Mouse (Mus musculus) regulatory T cell (primary cell): ENCODE results near the gene Smad3.

Experiments
- in situ Hi-C: fragments of 300-600 bp; cut with MboI, MseI; formaldehyde crosslinking; loops from one replicate; pipeline ENCODE4 v1.15.1; 2025; ENCODE audit warnings: high pct_unique_total_duplicates

Gene Smad3

GRCm38 (mm10) chr9:63774854-63775483 is 17.2 kb upstream of the Smad3 start:
- in situ Hi-C loops = loop anchor here (10.0 kb wide), 1 partner anchor 860 kb away; no protein-coding TSS in a partner anchor

- in situ Hi-C loops = loop anchor here (10.0 kb wide), 1 partner anchor 862 kb away; no protein-coding TSS in a partner anchor
These were observed 14.7 kb upstream of the Smad3 start for GRCm38 (mm10) chr9:63772452-63772851.

- in situ Hi-C loops = loop anchor here (10.0 kb wide), 1 partner anchor 863 kb away; no protein-coding TSS in a partner anchor
These were observed 13.9 kb upstream of the Smad3 start for GRCm38 (mm10) chr9:63771676-63772075.

- in situ Hi-C loops = no loop called here
These were observed 3.7 kb upstream of the Smad3 start for GRCm38 (mm10) chr9:63761367-63762094.

GRCm38 (mm10) chr9:63760783-63761182 is 3.0 kb upstream of the Smad3 start:
- in situ Hi-C loops = no loop called here

- in situ Hi-C loops = loop anchor here (5.0 to 10.0 kb wide), 2 partner anchors 38 to 55 kb away; no protein-coding TSS in a partner anchor
These were observed 2.4 kb upstream of the Smad3 start for GRCm38 (mm10) chr9:63759973-63760722.

- in situ Hi-C loops = loop anchor here (5.0 to 10.0 kb wide), 2 partner anchors 37 to 54 kb away; no protein-coding TSS in a partner anchor
These were observed 1.0 kb upstream of the Smad3 start for GRCm38 (mm10) chr9:63758641-63759391.

GRCm38 (mm10) chr9:63757462-63757772 is 377 bp downstream of the Smad3 start:
- in situ Hi-C loops = loop anchor here (5.0 to 10.0 kb wide), 2 partner anchors 35 to 53 kb away; no protein-coding TSS in a partner anchor

GRCm38 (mm10) chr9:63756581-63757461 is 973 bp downstream of the Smad3 start:
- in situ Hi-C loops = loop anchor here (5.0 to 10.0 kb wide), 2 partner anchors 35 to 52 kb away; no protein-coding TSS in a partner anchor

- in situ Hi-C loops = loop anchor here (5.0 to 10.0 kb wide), 2 partner anchors 34 to 51 kb away; no protein-coding TSS in a partner anchor
These were observed 1.9 kb downstream of the Smad3 start for GRCm38 (mm10) chr9:63755671-63756543.

- in situ Hi-C loops = loop anchor here (5.0 to 10.0 kb wide), 2 partner anchors 33 to 50 kb away; no protein-coding TSS in a partner anchor
These were observed 3.0 kb downstream of the Smad3 start for GRCm38 (mm10) chr9:63754556-63755510.

- in situ Hi-C loops = loop anchor here (10.0 kb wide), 1 partner anchor 49 kb away; no protein-coding TSS in a partner anchor
These were observed 3.8 kb downstream of the Smad3 start for GRCm38 (mm10) chr9:63754039-63754438.

GRCm38 (mm10) chr9:63753359-63753758 is 4.4 kb downstream of the Smad3 start:
- in situ Hi-C loops = loop anchor here (10.0 kb wide), 1 partner anchor 49 kb away; no protein-coding TSS in a partner anchor

- in situ Hi-C loops = loop anchor here (10.0 kb wide), 1 partner anchor 48 kb away; no protein-coding TSS in a partner anchor
These were observed 5.2 kb downstream of the Smad3 start for GRCm38 (mm10) chr9:63752576-63752975.

- in situ Hi-C loops = loop anchor here (10.0 kb wide), 1 partner anchor 47 kb away; no protein-coding TSS in a partner anchor
These were observed 6.5 kb downstream of the Smad3 start for GRCm38 (mm10) chr9:63751325-63751724.

GRCm38 (mm10) chr9:63750360-63750974 is 7.3 kb downstream of the Smad3 start:
- in situ Hi-C loops = loop anchor here (10.0 kb wide), 1 partner anchor 46 kb away; no protein-coding TSS in a partner anchor

GRCm38 (mm10) chr9:63749296-63749915 is 8.4 kb downstream of the Smad3 start:
- in situ Hi-C loops = no loop called here
